Mouse (Mus musculus) forelimb bud, embryonic 11.5 days (tissue): ENCODE measurements at regions not wholly inside any gene's neighbourhood (a gene's known extent, or its start where the extent isn't known, plus 50 kb on each side); places are given as distances from the start of the nearest gene placed in this dataset.

ENCODE experiments used
- DNase-seq: peaks from one replicate; pipeline ENCODE4 v3.0.0-alpha.2; 2012; ENCODE audit warnings: low read depth, low spot score

DNA sequence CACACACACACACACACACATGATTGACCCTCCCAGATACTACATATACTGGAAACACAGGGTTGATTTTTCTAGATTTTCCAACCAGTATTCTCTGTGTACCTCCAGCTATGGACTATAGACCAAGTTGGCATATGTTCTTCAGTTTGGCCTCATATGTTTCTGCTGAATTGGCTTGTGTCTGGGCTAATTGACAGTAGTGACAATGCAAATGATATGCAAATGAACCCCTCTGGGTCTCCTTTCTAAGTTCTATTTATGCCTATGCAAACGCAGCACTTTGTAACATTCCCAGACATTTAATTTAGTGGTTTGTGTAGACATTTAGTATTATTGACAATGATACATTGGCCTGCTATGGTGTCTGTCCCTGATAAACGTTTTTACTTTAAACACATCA, 582.0 kb upstream of the Negr1 start:
- DNase-seq: no peak

DNA sequence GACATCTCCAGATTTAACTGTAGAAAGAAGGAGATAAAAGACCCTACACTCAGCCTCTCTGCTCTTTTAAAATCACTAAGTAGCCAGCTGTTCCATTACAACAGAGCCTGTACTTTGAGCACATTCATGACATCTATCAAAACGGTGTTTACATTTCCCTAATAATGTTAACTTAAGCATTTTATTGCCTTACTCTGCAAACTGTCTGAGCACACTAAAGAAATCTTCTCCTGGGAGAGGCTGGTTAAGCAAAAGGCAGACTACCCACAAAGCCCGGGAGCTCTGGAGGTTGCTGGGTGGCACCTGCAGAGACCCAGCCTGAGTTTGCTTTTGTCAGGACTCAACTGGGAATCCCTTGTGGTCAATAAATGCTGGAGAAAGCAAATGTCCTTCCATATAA, 567.5 kb upstream of the Negr1 start:
- no peak for DNase-seq

DNA sequence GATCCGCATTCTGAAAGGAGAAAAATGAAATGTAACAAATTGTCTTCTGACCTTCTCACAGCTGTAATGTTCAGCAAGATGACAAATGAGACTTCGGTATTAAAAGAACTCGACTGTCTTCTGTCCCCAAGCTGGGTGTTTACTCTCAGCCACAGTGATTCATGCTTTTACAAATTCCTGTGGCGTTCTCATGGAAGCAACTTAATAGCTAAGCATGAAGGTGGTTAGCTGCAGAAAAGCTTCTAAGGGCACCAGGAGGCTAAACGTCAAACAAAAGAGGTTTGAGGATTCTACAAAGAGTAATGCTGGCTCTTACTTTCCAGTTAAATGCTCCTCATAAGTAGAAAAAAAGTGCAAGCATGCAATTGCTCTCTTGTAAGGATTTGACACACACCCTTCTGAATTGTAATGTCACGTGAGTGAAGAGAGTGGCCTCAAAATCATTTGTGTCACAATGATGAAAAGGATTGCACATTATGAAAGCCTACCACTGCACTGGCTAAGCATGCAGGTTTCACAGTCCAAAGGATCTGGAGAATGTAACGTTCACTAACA, 543.8 kb upstream of the Negr1 start:
- DNase-seq: no peak

- DNase-seq: no peak
Measured at GRCm38 (mm10) chr3:156028602-156029188, 532.9 kb upstream of the Negr1 start.

- no peak for DNase-seq
Measured at GRCm38 (mm10) chr3:156070257-156070656, 491.3 kb upstream of the Negr1 start.

DNA sequence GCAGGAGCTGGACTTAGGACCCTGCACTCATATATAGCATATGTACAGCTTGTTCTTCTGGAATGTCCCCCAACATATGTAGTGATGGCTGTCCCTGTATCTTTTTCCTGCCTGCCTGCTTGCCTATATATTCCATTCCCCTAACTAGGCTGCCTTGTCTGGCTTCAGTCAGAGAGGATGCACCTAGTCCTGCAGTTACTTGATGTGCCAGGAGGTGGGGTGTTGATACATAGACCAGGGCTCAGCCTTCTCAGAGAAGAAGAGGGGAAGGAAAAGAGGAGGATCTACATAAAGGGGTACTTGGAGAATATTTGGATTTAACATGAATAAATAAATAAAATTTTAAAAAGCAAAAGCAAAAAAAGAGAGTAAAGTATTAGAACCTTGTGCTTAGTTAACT, 479.3 kb upstream of the Negr1 start:
- no peak for DNase-seq

DNA sequence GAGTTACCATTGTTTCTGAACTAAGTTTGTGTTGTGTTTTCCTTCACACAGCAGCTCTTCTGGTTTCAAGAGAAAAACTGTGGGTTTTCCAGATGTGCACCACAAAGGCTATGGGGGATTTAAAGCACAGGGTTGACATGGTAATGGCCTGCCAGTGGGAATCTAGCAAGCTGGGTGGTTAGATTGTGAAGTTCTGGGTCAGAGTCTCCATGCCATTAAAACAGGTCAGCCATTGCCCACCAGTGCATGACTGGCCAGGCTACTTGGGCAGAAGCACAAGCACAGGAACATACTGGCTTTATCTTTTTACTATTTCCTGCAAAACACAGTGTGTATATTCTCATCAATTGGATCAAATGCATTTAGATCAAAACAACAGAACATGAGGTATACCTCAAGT, 467.9 kb upstream of the Negr1 start:
- DNase-seq: no peak

- DNase-seq: peak; percentile 51
Measured at GRCm38 (mm10) chr3:156094990-156095389, 466.6 kb upstream of the Negr1 start.

- DNase-seq: no peak
Measured at GRCm38 (mm10) chr3:156105788-156106187, 455.8 kb upstream of the Negr1 start.

GRCm38 (mm10) chr3:156120341-156120740, 441.3 kb upstream of the Negr1 start:
- no peak for DNase-seq

DNA sequence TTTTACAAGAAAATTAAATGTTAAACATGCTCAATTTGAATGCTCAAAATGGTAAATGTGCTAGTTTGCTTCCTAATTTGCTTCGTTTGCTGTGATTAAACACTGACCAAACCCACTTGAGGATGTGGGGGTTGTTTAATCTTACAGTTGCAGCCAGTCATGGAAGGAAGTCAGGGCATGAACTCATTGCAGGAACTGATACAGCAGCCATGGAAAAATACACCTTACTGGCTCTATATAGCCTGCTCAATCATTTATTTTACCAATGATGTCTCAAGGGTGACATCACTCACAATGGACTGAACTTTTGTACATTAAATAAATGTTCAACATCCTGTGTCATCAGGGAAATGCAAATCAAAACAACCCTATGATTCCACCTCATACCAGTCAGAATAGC, 430.0 kb upstream of the Negr1 start:
- DNase-seq: no peak

DNA sequence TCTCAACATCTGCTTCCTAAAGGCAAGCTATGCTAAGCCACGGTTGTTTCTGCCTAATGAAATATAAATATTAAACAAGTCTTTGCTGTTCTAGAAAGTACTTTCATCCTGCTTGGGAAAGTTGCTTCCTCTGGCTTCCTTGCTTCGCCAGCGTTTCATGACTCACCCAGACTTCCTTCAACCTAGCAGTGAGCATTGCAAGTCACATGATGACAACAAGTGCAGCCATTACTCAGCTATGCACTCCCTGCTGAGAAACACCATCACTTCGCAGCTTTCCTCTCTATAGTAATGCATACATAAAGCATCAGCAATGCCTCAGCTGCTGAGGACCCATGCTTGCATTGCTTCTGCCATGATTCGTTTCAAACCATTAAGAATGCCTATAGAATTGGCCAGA, 420.2 kb upstream of the Negr1 start:
- no peak for DNase-seq

DNA sequence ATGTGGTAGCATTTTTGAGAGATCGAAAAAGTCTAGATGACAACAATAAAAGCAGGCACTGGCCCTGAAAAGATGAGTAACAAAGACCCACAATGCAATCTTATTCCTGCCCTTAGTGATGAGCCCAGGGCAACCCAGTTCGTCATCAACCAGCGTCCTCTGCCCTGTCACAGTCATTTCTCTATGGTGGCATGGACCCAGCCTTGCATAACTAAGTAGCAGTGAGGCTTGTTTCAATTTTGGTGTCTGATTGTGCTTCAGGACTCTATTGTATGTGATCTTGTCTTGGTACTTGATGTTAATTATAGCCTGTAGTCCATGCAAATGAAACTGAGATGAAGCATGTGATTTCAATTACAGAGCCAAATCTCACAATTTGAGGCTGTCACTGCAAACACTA, 412.3 kb upstream of the Negr1 start:
- DNase-seq: no peak

DNA sequence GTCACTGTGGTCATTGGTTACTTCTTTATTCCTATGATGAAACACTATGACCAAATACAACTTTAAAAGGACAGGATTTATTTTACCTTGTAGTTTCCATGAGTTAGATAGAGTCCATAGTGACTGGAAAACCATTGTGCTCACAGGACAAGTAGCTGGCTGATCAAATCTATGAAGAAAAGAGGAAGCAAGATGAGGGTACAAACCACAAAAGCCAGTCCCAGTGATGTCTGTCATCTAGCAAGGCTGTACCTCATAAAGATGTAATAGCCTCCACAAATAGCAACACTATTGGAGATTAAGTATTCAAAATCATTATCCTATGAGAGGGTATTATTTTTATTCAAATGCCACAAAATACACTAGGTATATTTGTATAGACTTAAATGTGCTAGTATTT, 391.5 kb upstream of the Negr1 start:
- no peak for DNase-seq

GRCm38 (mm10) chr3:156198688-156199087, 362.9 kb upstream of the Negr1 start:
- no peak for DNase-seq

DNA sequence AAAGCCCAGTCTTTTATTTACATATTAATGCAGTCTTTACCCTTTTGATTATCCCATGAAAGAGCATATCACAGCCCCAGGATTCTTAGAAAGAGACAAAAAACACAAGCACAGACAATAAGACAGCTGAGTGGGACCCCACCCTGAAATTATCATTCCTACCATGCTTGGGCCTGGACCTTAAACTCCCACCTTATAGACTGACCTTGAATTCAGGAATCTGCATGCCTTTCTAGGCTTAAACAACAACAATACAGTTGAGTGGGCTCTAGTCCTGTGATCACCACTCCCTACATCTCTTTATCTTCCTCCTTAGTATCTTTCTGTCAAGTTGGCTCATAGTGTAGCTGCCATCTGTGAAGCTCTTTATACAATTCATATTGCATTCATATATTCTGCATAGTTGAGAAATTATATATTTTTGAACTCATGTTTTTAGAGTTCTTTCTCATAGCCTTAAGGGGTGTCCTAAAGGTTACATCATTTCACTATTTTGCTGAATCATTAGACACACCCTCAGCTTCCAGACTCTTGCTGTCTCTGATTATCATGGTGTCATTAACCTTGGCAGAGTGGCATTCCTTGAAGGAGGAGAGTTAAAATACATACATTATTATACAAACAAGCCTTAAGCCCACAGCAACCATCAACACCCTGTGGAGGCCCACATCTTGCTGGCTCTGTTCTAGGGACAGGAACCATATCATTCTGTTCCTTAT, 361.7 kb upstream of the Negr1 start:
- DNase-seq: no peak

DNA sequence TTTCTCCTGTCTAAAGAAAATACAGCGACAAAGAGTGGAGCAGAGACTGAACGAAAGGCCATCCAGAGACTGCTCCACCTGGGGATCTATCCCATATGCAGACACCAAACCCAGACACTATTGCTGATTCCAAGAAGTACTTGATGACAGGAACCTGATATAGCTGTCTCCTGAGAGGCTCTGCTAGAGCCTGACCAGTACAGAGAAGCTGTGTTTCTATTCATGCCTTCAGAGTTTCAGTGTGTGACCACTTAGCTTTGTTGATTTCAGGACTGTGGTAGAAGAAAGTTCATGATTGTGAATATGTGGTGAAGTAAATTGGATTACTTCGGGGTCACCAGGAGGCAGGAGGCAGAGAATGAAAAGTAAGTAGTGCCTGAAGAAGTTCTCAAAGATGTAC, 356.3 kb upstream of the Negr1 start:
- no peak for DNase-seq

- no peak for DNase-seq
Measured at GRCm38 (mm10) chr3:156208420-156208819, 353.2 kb upstream of the Negr1 start.

DNA sequence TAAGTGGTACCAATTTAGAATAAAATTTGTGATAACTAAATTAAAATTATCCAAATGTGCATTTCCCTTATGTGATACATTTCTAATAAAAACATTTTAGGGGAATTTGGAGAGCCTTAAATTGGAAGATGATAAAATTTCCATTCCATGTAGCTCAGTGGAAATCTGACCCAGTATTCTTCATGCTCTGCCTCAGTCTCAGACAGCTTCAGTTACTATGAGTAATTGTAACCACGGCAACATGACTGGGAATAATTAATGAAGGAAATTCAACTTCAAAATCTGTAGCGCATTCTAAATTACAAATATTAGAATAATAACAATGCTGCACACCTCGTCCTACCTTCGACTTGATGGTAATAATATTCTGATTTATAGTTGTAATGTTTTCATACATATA, 350.8 kb upstream of the Negr1 start:
- no peak for DNase-seq

- DNase-seq: no peak
Measured at GRCm38 (mm10) chr3:156214823-156215222, 346.8 kb upstream of the Negr1 start.

- no peak for DNase-seq
Measured at GRCm38 (mm10) chr3:156232111-156232510, 329.5 kb upstream of the Negr1 start.

DNA sequence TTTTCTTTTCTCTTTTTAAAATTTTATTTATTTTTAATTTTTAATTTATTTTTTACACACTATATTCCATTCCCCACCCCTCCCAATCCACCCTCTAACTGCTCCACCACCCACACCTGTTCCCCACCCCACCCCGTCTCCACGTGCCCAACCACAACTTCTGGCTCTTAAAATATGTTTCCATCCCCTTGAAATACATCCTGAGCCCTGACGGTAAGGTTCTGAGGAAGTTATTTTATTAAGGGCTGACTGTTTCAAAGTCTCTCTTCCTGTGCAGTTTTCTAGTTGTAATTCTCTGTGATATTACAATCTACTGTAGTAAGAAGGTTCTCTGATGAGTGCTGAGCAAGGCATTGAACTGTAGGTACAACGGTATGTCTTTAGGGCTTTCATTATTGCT, 325.6 kb upstream of the Negr1 start:
- DNase-seq: no peak

DNA sequence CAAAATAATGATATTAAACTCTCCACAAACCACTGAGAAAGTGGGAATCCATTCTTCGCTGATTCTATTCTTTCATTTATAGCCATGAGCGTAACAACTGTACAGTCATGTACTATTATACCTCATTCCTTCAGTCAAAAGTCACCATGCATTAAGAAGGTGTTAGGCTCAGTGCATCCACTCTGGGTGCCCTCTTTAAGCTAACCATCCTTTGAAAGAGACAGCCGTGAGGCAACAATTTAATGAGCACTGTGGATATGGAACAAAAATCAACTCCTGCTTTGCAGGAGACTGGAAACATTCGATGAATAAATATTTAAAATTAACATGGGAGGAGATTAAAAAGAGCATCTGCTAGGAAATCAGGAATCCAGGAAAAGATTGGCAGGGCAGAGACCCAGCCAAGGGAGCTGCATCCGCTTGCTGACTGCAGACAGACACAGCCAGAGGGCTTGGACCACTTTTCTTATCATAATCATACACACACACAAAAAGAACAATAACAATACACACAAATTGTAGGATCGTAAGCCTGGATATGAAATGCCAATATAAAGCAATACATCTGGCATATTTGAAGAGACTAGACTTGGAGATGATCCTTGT, 309.2 kb upstream of the Negr1 start:
- DNase-seq: no peak
